Mouse (Mus musculus): ENCODE measurements around the gene Copg1.

DNA sequence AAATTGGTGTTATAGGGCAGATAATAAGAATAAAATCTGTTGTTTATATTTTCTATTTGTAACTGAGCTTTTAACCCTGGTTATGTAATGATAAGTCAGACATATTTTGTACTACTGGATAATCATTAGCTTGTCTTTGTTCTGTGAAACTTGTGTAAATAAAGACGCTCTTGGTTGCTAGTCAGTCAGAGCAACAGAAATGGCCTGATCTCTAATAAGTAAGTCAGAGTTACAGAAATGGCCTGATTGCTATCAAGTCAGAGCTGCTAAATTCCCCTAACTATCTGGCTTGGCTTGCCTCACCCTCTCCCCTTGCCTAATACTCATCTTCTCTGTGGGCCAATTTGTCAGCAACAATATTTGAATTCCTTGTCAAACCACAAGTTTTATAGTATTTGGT is 893 bp upstream of the Copg1 start:
- no peak for TF ChIP-seq CTCF (IDR thresholded peaks at IDR 0.05; ENCODE audit: low read depth, low read length)
- no peak for TF ChIP-seq EP300 (IDR thresholded peaks at IDR 0.05; ENCODE audit: insufficient read depth, low read depth, low read length)

Data from ES-Bruce4 (cell line).